27 mouse cellular contexts compared by ENCODE assay signal in the genomic region with DNA sequence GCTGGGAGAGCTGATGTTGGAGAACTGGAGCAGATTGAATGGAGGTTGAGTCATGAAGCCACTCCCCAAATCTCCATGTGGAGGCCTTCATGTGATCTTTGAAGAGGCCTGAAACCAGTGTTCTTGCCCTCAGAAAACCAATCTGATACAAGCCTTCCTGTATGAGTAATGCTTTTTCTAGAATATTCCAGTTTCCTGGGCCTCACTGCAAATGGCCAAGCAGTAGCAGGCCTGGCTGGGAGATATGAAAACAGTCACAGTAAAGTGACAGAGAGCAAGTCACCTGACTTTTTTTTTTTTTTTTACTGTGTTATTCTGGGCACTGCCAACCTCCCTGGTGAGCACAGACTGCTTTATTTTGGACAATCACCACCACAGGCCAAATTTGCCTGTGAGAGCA.
DNase-seq lines count a peak whose midpoint lies in the region; ATAC-seq and TF ChIP-seq lines count a peak whose summit lies in the region.
"Had no signal": no experiment of that assay in that cellular context is flagged by ENCODE, and none has a peak within 500 bp of the region (broad histone marks: within the 10 kb centered on the region; RNA-seq: fewer than 3 reads in every experiment).

No protein-coding gene starts in this region.

- TF ChIP-seq POLR2A in cerebellum, adult 2 months (IDR thresholded peaks at IDR 0.05; ENCODE audit: borderline replicate concordance, insufficient read depth, low read length) = no peak

- no peaks in the 10 kb centered on the region for H3K27me3 ChIP-seq in cerebellum, adult 2 months (ENCODE audit: control insufficient read depth, insufficient read depth, low read length)
- no peaks in the 10 kb centered on the region for H3K27me3 ChIP-seq in intestine, embryonic 16.5 days (replicated peaks; ENCODE audit: control insufficient read depth, insufficient read depth, low read length)
- H3K27me3 ChIP-seq: forebrain, embryonic 13.5 days; hindbrain, embryonic 12.5 days; limb, embryonic 13.5 days; liver, embryonic 12.5 days; midbrain, embryonic 12.5 days; neural tube, embryonic 15.5 days; stomach, embryonic 15.5 days had no signal

- no peaks in the 10 kb centered on the region for H3K36me3 ChIP-seq in intestine, embryonic 16.5 days (ENCODE audit: control insufficient read depth, insufficient read depth, low read length)
- H3K36me3 ChIP-seq: heart, embryonic 10.5 days; hindbrain, embryonic 12.5 days; limb, embryonic 13.5 days; liver, embryonic 12.5 days; midbrain, embryonic 12.5 days; neural tube, embryonic 15.5 days; stomach, embryonic 15.5 days had no signal

- H3K4me1 ChIP-seq in cerebellum, adult 2 months (ENCODE audit: control insufficient read depth, insufficient read depth, low read length) = no peaks in the 10 kb centered on the region; the same call in 1 of the 2 replicates
- H3K4me1 ChIP-seq in intestine, embryonic 16.5 days (ENCODE audit: control insufficient read depth, insufficient read depth, low read length) = no peaks in the 10 kb centered on the region
- H3K4me1 ChIP-seq: forebrain, embryonic 13.5 days; heart, embryonic 10.5 days; hindbrain, embryonic 12.5 days; limb, embryonic 13.5 days; liver, embryonic 12.5 days; midbrain, embryonic 12.5 days; neural tube, embryonic 15.5 days; stomach, embryonic 15.5 days had no signal

- H3K4me3 ChIP-seq in cerebellum, adult 2 months (replicated peaks; ENCODE audit: insufficient read depth, low read depth, low read length) = no peak overlapping the region
- no peak overlapping the region for H3K4me3 ChIP-seq in intestine, embryonic 16.5 days (ENCODE audit: low read length)
- H3K4me3 ChIP-seq: forebrain, embryonic 13.5 days; heart, embryonic 10.5 days; hindbrain, embryonic 12.5 days; limb, embryonic 13.5 days; liver, embryonic 12.5 days; midbrain, embryonic 12.5 days; neural tube, embryonic 15.5 days; stomach, embryonic 15.5 days had no signal

- no peak for TF ChIP-seq CTCF in cerebellum, adult 2 months (IDR thresholded peaks at IDR 0.05; ENCODE audit: borderline replicate concordance, insufficient read depth, low read depth, low read length)

- no peaks in the 10 kb centered on the region for H3K9me3 ChIP-seq in intestine, embryonic 16.5 days (ENCODE audit: control insufficient read depth, low read length)
- H3K9me3 ChIP-seq: forebrain, embryonic 13.5 days; heart, embryonic 10.5 days; hindbrain, embryonic 12.5 days; liver, embryonic 12.5 days; midbrain, embryonic 12.5 days; neural tube, embryonic 15.5 days; stomach, embryonic 15.5 days had no signal

- no peak overlapping the region; the same call in 1 of the 2 replicates for H3K27ac ChIP-seq in cerebellum, adult 2 months (ENCODE audit: insufficient read depth, low read length)
- H3K27ac ChIP-seq in intestine, embryonic 16.5 days (ENCODE audit: low read length) = no peak overlapping the region
- H3K27ac ChIP-seq: forebrain, embryonic 13.5 days; heart, embryonic 10.5 days; hindbrain, embryonic 12.5 days; kidney, postnatal 0 days; limb, embryonic 13.5 days; liver, embryonic 12.5 days; midbrain, embryonic 12.5 days; neural tube, embryonic 15.5 days; stomach, embryonic 15.5 days had no signal

- H3K9ac ChIP-seq in intestine, embryonic 16.5 days (ENCODE audit: low read depth, low read length) = no peak overlapping the region
- H3K9ac ChIP-seq: forebrain, embryonic 13.5 days; hindbrain, embryonic 12.5 days; limb, embryonic 13.5 days; liver, embryonic 12.5 days; midbrain, embryonic 12.5 days; neural tube, embryonic 15.5 days; stomach, embryonic 15.5 days had no signal

- H3K4me2 ChIP-seq in intestine, embryonic 16.5 days (ENCODE audit: low read depth, low read length) = no peak overlapping the region
- H3K4me2 ChIP-seq: forebrain, embryonic 13.5 days; hindbrain, embryonic 12.5 days; limb, embryonic 13.5 days; liver, embryonic 12.5 days; midbrain, embryonic 12.5 days; neural tube, embryonic 15.5 days; stomach, embryonic 15.5 days had no signal

- ATAC-seq in cerebellum, adult (ENCODE audit: insufficient number of reproducible peaks, low FRiP score, low TSS enrichment) = peak; percentile 95
- ATAC-seq in intestine, embryonic 16.5 days = no peak
- ATAC-seq: CD4-positive, CD25-positive, alpha-beta regulatory T cell, adult 4 months; forebrain, embryonic 13.5 days; liver, embryonic 12.5 days had no signal

- DNase-seq in cerebellum, postnatal 4 days (ENCODE audit: low spot score in 2 of 2) = no peak
- DNase-seq in NIH3T3 (ENCODE audit: low read depth) = peak; percentile 53
- DNase-seq in cerebellum, adult 2 months = peak; percentile 52 to 84
- DNase-seq in cerebellum, postnatal 25 days = peak; percentile 66 to 74
- DNase-seq in adrenal gland, postnatal 4 days (ENCODE audit: low spot score in 2 of 2) = no peak
- no peak for DNase-seq in left cerebral cortex, adult 11 months (ENCODE audit: low spot score)
- DNase-seq: adrenal gland, adult 8-10 months; embryo, embryonic 11 days; gastrocnemius, postnatal 36 days; heart, postnatal 14 days; kidney, adult 18-20 months; lung, adult 2 months; right cerebral cortex, adult 18-20 months; thymus, adult 18-20 months; thymus, postnatal 4 days had no signal

Comparison
In these comparisons a context has a peak if more than half of its experiments do, and no peak if none do; other contexts are left out.
1. DNase-seq: peak in NIH3T3 (single experiment), cerebellum, adult 2 months (2 of 2) and cerebellum, postnatal 25 days (2 of 2); none in cerebellum, postnatal 4 days (0 of 2), adrenal gland, postnatal 4 days (0 of 2) and left cerebral cortex, adult 11 months (single experiment).